ENCODE assay signal across 9 mouse cellular contexts in the genomic region with DNA sequence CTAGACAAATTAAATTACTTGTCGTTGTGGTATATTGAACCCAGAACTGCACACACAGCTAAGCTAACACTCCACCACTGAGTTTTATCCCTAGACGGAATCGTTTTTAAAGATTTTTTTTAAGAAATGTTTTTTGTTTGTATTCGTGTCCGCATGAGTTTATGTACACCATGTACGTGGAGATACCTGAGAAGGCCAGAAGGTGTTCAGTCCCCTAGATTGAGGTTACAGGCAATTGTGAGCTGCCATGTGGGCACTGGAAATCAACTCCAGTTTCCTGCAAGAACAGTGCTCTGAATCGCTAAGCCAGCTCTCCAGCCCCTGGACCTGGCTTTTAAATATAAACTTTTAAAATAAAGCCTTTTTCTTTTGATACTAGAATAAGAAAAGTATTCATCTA. TPM values are rescaled to one million over a fixed set of nuclear protein-coding genes. Genes with fewer than 3 reads are reported as not detected.
DNase-seq lines count a peak whose midpoint lies in the region; ATAC-seq lines count a peak whose summit lies in the region.
"Had no signal": no experiment of that assay in that cellular context is flagged by ENCODE, and none has a peak within 500 bp of the region (broad histone marks: within the 10 kb centered on the region; RNA-seq: fewer than 3 reads in every experiment).

No protein-coding gene starts in this region.

- H3K9ac ChIP-seq in lung, embryonic 16.5 days (ENCODE audit: low read length): no peak overlapping the region
- no peak overlapping the region for H3K9ac ChIP-seq in limb, embryonic 11.5 days (ENCODE audit: low read length)
- peak overlapping the region; percentile 30; the same call in 1 of the 2 replicates for H3K9ac ChIP-seq in stomach, embryonic 14.5 days (replicated peaks; ENCODE audit: low read depth, low read length)

- no peaks in the 10 kb centered on the region for H3K36me3 ChIP-seq in lung, embryonic 16.5 days (ENCODE audit: control insufficient read depth, insufficient read depth, low read length)
- no peaks in the 10 kb centered on the region for H3K36me3 ChIP-seq in limb, embryonic 11.5 days (ENCODE audit: control insufficient read depth, insufficient read depth, low read length)
- no peaks in the 10 kb centered on the region for H3K36me3 ChIP-seq in stomach, embryonic 14.5 days (ENCODE audit: control insufficient read depth, insufficient read depth, low read length)

- peak overlapping the region; percentile 68; the same call in 1 of the 2 replicates for H3K4me2 ChIP-seq in lung, embryonic 16.5 days (ENCODE audit: low read depth, low read length)
- H3K4me2 ChIP-seq in limb, embryonic 11.5 days (ENCODE audit: low read depth, severe bottlenecking): peak overlapping the region; percentile 85; the same call in 1 of the 2 replicates
- H3K4me2 ChIP-seq in stomach, embryonic 14.5 days (replicated peaks; ENCODE audit: low read depth, low read length): peak overlapping the region; percentile 66

- no peak for ATAC-seq in CD4-positive, CD25-positive, alpha-beta regulatory T cell, adult 4 months
- ATAC-seq in lung, embryonic 16.5 days (ENCODE audit: low read depth): no peak
- ATAC-seq in limb, embryonic 11.5 days (ENCODE audit: insufficient number of reproducible peaks, low FRiP score, low TSS enrichment, low read depth): no peak
- no peak for ATAC-seq in stomach, embryonic 14.5 days (ENCODE audit: insufficient number of reproducible peaks, insufficient read depth, low FRiP score, low read depth)

- H3K9me3 ChIP-seq in lung, embryonic 16.5 days (ENCODE audit: control insufficient read depth, low read length): no peaks in the 10 kb centered on the region
- no peaks in the 10 kb centered on the region for H3K9me3 ChIP-seq in limb, embryonic 11.5 days (ENCODE audit: control insufficient read depth, low read length)
- no peaks in the 10 kb centered on the region for H3K9me3 ChIP-seq in stomach, embryonic 14.5 days (ENCODE audit: control insufficient read depth, low read depth, low read length)

- H3K27me3 ChIP-seq in lung, embryonic 16.5 days (ENCODE audit: control insufficient read depth, insufficient read depth, low read depth, low read length): no peaks in the 10 kb centered on the region
- H3K27me3 ChIP-seq in limb, embryonic 11.5 days (ENCODE audit: control insufficient read depth, insufficient read depth, low read length): no peaks in the 10 kb centered on the region
- H3K27me3 ChIP-seq in stomach, embryonic 14.5 days (ENCODE audit: control insufficient read depth, insufficient read depth, low read length): no peaks in the 10 kb centered on the region

- peak; percentile 14 for DNase-seq in CD4-positive, CD25-positive, alpha-beta regulatory T cell, adult 2 months (ENCODE audit: low read depth, low spot score)
- no peak for DNase-seq in lung, postnatal 36 days
- no peak for DNase-seq in limb, embryonic 11.5 days (ENCODE audit: low spot score)
- DNase-seq in right cerebral cortex, postnatal 4 days: no peak
- no peak for DNase-seq in adipocyte (ENCODE audit: low spot score)

- H3K4me3 ChIP-seq in lung, embryonic 16.5 days (ENCODE audit: low read length): no peak overlapping the region; the same call in 1 of the 2 replicates
- H3K4me3 ChIP-seq in limb, embryonic 11.5 days (ENCODE audit: low read depth, low read length): no peak overlapping the region
- H3K4me3 ChIP-seq in stomach, embryonic 14.5 days (ENCODE audit: low read depth, low read length): peak overlapping the region; percentile 80

- H3K27ac ChIP-seq in lung, embryonic 16.5 days (ENCODE audit: low read length): no peak overlapping the region
- H3K27ac ChIP-seq in limb, embryonic 11.5 days (replicated peaks; ENCODE audit: low read depth, low read length): no peak overlapping the region
- no peak overlapping the region for H3K27ac ChIP-seq in stomach, embryonic 14.5 days (ENCODE audit: low read length)

- peaks cover 11% of the 10 kb centered on the region for H3K4me1 ChIP-seq in lung, embryonic 16.5 days (replicated peaks; ENCODE audit: control insufficient read depth, insufficient read depth, low read length)
- H3K4me1 ChIP-seq in limb, embryonic 11.5 days (ENCODE audit: control insufficient read depth, insufficient read depth, low read length): no peaks in the 10 kb centered on the region
- H3K4me1 ChIP-seq in stomach, embryonic 14.5 days (ENCODE audit: control insufficient read depth, insufficient read depth, low read length): peaks cover 6% of the 10 kb centered on the region; the same call in 1 of the 2 replicates

- 64% methylated on average over 7 of the region's 7 CpGs for WGBS in lung, embryonic 16.5 days
- WGBS in limb, embryonic 11.5 days: 61% methylated on average over 7 of the region's 7 CpGs
- 66% methylated on average over 7 of the region's 7 CpGs for WGBS in stomach, embryonic 14.5 days

RNA-seq across cellular contexts. Expression of a gene that starts 2.1 kb away (rescaled TPM):
- polyA plus RNA-seq in CD4-positive, CD25-positive, alpha-beta regulatory T cell, adult 4 months (2017; shearing (Covaris generic)): 10 to 100 TPM; 37.5 to 38.5 TPM
- 10.2 and 10.4 TPM in 2 replicates for polyA plus RNA-seq in lung, embryonic 16.5 days (2015; fragmentation: Nextera tagmentation; extraction: Ambion mirVana)
- polyA plus RNA-seq in limb, embryonic 11.5 days (2014; fragmentation: Nextera tagmentation; extraction: Ambion mirVana): 14.2 and 16.6 TPM in 2 replicates
- 25.7 and 28.8 TPM in 2 replicates for polyA plus RNA-seq in stomach, embryonic 14.5 days (2014; fragmentation: Nextera tagmentation; extraction: Ambion mirVana)

RNA-seq across cellular contexts. Expression of a gene that starts 15.2 kb away (rescaled TPM):
- polyA plus RNA-seq in CD4-positive, CD25-positive, alpha-beta regulatory T cell, adult 4 months (2017; shearing (Covaris generic)): not detected
- polyA plus RNA-seq in lung, embryonic 16.5 days (2015; fragmentation: Nextera tagmentation; extraction: Ambion mirVana): not detected in 2 replicates
- polyA plus RNA-seq in limb, embryonic 11.5 days (2014; fragmentation: Nextera tagmentation; extraction: Ambion mirVana): not detected in 2 replicates
- polyA plus RNA-seq in stomach, embryonic 14.5 days (2014; fragmentation: Nextera tagmentation; extraction: Ambion mirVana): 0.17 TPM in 1 of 2 replicates, not detected in the other
- polyA plus RNA-seq: macrophage had no signal
